Mouse (Mus musculus) ES-Bruce4 (cell line): Measurements from ENCODE around the gene Slc25a42.

ENCODE experiments used
- CTCF ChIP-seq: IDR thresholded peaks from one replicate; pipeline ENCODE4 v1.8.1; 2011; ENCODE audit warnings: low read depth, low read length
- EP300 ChIP-seq: IDR thresholded peaks from 2 replicates; pipeline ENCODE4 v1.6.1; 2011; ENCODE audit warnings: low read depth, low read length; ENCODE audit not compliant: insufficient read depth
- POLR2A ChIP-seq: IDR thresholded peaks from one replicate; pipeline ENCODE4 v1.8.1; 2011; ENCODE audit warnings: low read length; ENCODE audit not compliant: insufficient read depth

- TF ChIP-seq EP300 (no peak), CTCF (no peak), POLR2A (no peak)
These were observed 64.2 kb downstream of the Slc25a42 start for GRCm38 (mm10) chr8:70147678-70148607.
